Mouse (Mus musculus) megakaryocyte, embryonic 14.5 days (primary cell): ENCODE results near the gene Mettl8. TPM values are rescaled to one million over a fixed set of nuclear protein-coding genes. Genes with fewer than 3 reads are reported as not detected.

Source experiments
- H3K27me3 ChIP-seq: replicated peaks from 2 replicates; pipeline ENCODE3; 2012; ENCODE audit warnings: inconsistent platforms
- H3K36me3 ChIP-seq: replicated peaks from 2 replicates; pipeline ENCODE3; 2012; ENCODE audit warnings: low read length, inconsistent platforms, mixed read lengths
- H3K4me1 ChIP-seq: 2 replicates; pipeline ENCODE4 v1.6.1; 2012; ENCODE audit warnings: inconsistent platforms
- H3K4me3 ChIP-seq: replicated peaks from 2 replicates; pipeline ENCODE3; 2012; ENCODE audit warnings: moderate library complexity, mild to moderate bottlenecking, inconsistent platforms
- H3K9me3 ChIP-seq: 2 replicates; pipeline ENCODE4 v1.6.1; 2012; ENCODE audit warnings: inconsistent platforms
- FLI1 ChIP-seq: IDR thresholded peaks from 2 replicates; pipeline ENCODE4 v1.6.1; 2012; ENCODE audit warnings: low read length, inconsistent platforms, mixed read lengths
- GATA1 ChIP-seq: IDR thresholded peaks from 3 replicates; pipeline ENCODE4 v1.6.1; 2012; ENCODE audit warnings: mixed read lengths, low read length, inconsistent platforms, borderline replicate concordance
- polyA plus RNA-seq: library from polyadenylated mRNA; stranded (reverse); fragments of >175 nt; gene quantifications from 2 replicates; pipeline ENCODE4 v1.2.3, GENCODE M21; 2012; ENCODE audit warnings: low replicate concordance; ENCODE audit not compliant: insufficient read depth

Gene Mettl8
- polyA plus RNA-seq = 2.9 and 8.6 TPM in 2 replicates

GRCm38 (mm10) chr2:71055300-71056114 lies at the start of gene Mettl8, which contains the start of gene Dcaf17:
Gene Mettl8, minus strand, starts transcription at chr2:71055583.
Gene Dcaf17, plus strand, starts transcription at chr2:71055328.
- no peaks in the 10 kb centered on the region for H3K27me3 ChIP-seq
- TF ChIP-seq GATA1 (no peak), FLI1 (no peak)
- H3K36me3 ChIP-seq = peaks cover 36% of the 10 kb centered on the region
- H3K9me3 ChIP-seq = no peaks in the 10 kb centered on the region
- H3K4me3 ChIP-seq = peak within 1 kb of the TSS; percentile 99
- H3K4me1 ChIP-seq = peaks cover 27% of the 10 kb centered on the region

GRCm38 (mm10) chr2:71104696-71105095 lies 49.3 kb upstream of the Mettl8 start:
- Histone ChIP-seq H3K27me3 (peaks cover 10% of the 10 kb centered on the region), H3K4me3 (no peak overlapping the region), H3K36me3 (peaks cover 19% of the 10 kb centered on the region), H3K9me3 (peaks cover 6% of the 10 kb centered on the region; the same call in 1 of the 2 replicates), H3K4me1 (peaks cover 22% of the 10 kb centered on the region)
- TF ChIP-seq FLI1 (no peak), GATA1 (no peak)

- H3K36me3 ChIP-seq = peaks cover 32% of the 10 kb centered on the region
- H3K4me3 ChIP-seq = no peak overlapping the region
- TF ChIP-seq FLI1 (no peak), GATA1 (no peak)
- peaks cover 10% of the 10 kb centered on the region for H3K27me3 ChIP-seq
- peaks cover 6% of the 10 kb centered on the region; the same call in 1 of the 2 replicates for H3K9me3 ChIP-seq
- peaks cover 27% of the 10 kb centered on the region for H3K4me1 ChIP-seq
These were observed 47.9 kb upstream of the Mettl8 start for GRCm38 (mm10) chr2:71103292-71103680.

GRCm38 (mm10) chr2:71102621-71103291 lies 47.4 kb upstream of the Mettl8 start:
- H3K4me3 ChIP-seq = no peak overlapping the region
- peaks cover 27% of the 10 kb centered on the region for H3K4me1 ChIP-seq
- peaks cover 6% of the 10 kb centered on the region; the same call in 1 of the 2 replicates for H3K9me3 ChIP-seq
- peaks cover 10% of the 10 kb centered on the region for H3K27me3 ChIP-seq
- H3K36me3 ChIP-seq = peaks cover 34% of the 10 kb centered on the region
- no peak for TF ChIP-seq FLI1
- TF ChIP-seq GATA1 = no peak

- TF ChIP-seq GATA1 (no peak), FLI1 (no peak)
- Histone ChIP-seq H3K36me3 (peaks cover 88% of the 10 kb centered on the region), H3K4me1 (peaks cover 11% of the 10 kb centered on the region), H3K9me3 (no peaks in the 10 kb centered on the region), H3K27me3 (no peaks in the 10 kb centered on the region), H3K4me3 (no peak overlapping the region)
These were observed 40.8 kb upstream of the Mettl8 start for GRCm38 (mm10) chr2:71096170-71096569.

- Histone ChIP-seq H3K27me3 (no peaks in the 10 kb centered on the region), H3K36me3 (peaks cover 92% of the 10 kb centered on the region), H3K9me3 (no peaks in the 10 kb centered on the region), H3K4me3 (no peak overlapping the region), H3K4me1 (peaks cover 8% of the 10 kb centered on the region)
- TF ChIP-seq FLI1 = no peak
- no peak for TF ChIP-seq GATA1
These were observed 35.5 kb upstream of the Mettl8 start for GRCm38 (mm10) chr2:71090660-71091445.

- peaks cover 94% of the 10 kb centered on the region for H3K36me3 ChIP-seq
- H3K9me3 ChIP-seq = no peaks in the 10 kb centered on the region
- no peak for TF ChIP-seq FLI1
- no peak for TF ChIP-seq GATA1
- H3K4me3 ChIP-seq = no peak overlapping the region
- no peaks in the 10 kb centered on the region for H3K27me3 ChIP-seq
- peaks cover 13% of the 10 kb centered on the region for H3K4me1 ChIP-seq
These were observed 34.4 kb upstream of the Mettl8 start for GRCm38 (mm10) chr2:71089766-71090165.

- Histone ChIP-seq H3K27me3 (no peaks in the 10 kb centered on the region), H3K4me1 (peaks cover 5% of the 10 kb centered on the region; the same call in 1 of the 2 replicates), H3K9me3 (no peaks in the 10 kb centered on the region), H3K4me3 (no peak overlapping the region), H3K36me3 (peaks cover 95% of the 10 kb centered on the region)
- TF ChIP-seq FLI1 (no peak), GATA1 (no peak)
These were observed 28.2 kb upstream of the Mettl8 start for GRCm38 (mm10) chr2:71083454-71084193.

GRCm38 (mm10) chr2:71082416-71082815 lies 27.0 kb upstream of the Mettl8 start:
- no peak for TF ChIP-seq FLI1
- TF ChIP-seq GATA1 = no peak
- H3K36me3 ChIP-seq = peaks cover 94% of the 10 kb centered on the region

More at GRCm38 (mm10) chr2:71082416-71082815, 27.0 kb upstream of the Mettl8 start:
- no peaks in the 10 kb centered on the region for H3K9me3 ChIP-seq
- peaks cover 5% of the 10 kb centered on the region; the same call in 1 of the 2 replicates for H3K4me1 ChIP-seq
- no peak overlapping the region for H3K4me3 ChIP-seq
- H3K27me3 ChIP-seq = no peaks in the 10 kb centered on the region
